Mouse (Mus musculus) ES-E14 (cell line): ENCODE data around the gene Rpl36al.

Experiments used
- CHD2 ChIP-seq: IDR thresholded peaks from 2 replicates; pipeline ENCODE4 v1.6.1; 2014; ENCODE audit warnings: mild to moderate bottlenecking, low read depth, low read length, inconsistent platforms
- HCFC1 ChIP-seq: IDR thresholded peaks from 2 replicates; pipeline ENCODE4 v1.6.1; 2012; ENCODE audit warnings: low read length, inconsistent platforms, borderline replicate concordance; ENCODE audit not compliant: insufficient read depth
- MAFK ChIP-seq: IDR thresholded peaks from 2 replicates; pipeline ENCODE4 v1.6.1; 2014; ENCODE audit warnings: mild to moderate bottlenecking, low read depth, low read length, inconsistent platforms; ENCODE audit not compliant: insufficient read depth
- ZC3H11A ChIP-seq: IDR thresholded peaks from 2 replicates; pipeline ENCODE4 v1.6.1; 2012; ENCODE audit warnings: low read depth, mild to moderate bottlenecking, inconsistent platforms, low read length, borderline replicate concordance
- ZNF384 ChIP-seq: IDR thresholded peaks from 2 replicates; pipeline ENCODE4 v1.6.1; 2012; ENCODE audit warnings: low read depth, low read length, inconsistent platforms

DNA sequence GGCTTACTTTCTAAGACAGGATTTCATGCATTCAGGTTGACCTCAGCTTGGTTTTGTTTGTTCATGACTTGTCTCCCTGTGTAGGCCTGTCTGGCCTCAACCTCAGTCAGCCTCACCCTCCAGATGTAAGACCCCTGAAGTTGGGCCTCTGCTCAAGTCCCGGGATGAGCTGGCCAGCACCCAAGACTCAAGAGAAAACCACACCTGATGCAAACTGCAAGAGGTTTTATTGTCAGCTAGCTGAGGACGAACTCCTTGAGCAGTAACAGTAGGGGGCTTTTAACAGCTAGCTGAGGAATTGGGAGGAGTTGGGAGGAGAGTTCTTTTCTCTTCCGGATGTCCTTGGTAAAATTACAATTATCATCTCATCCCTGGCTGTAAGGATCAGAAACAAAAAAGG, 6.4 kb downstream of the Rpl36al start:
- TF ChIP-seq ZNF384, result no peak
- no peak for TF ChIP-seq ZC3H11A
- TF ChIP-seq MAFK, result no peak
- TF ChIP-seq CHD2, result no peak
- TF ChIP-seq HCFC1, result no peak
